Mouse (Mus musculus): Measurements from ENCODE around the gene Rplp1.

DNA sequence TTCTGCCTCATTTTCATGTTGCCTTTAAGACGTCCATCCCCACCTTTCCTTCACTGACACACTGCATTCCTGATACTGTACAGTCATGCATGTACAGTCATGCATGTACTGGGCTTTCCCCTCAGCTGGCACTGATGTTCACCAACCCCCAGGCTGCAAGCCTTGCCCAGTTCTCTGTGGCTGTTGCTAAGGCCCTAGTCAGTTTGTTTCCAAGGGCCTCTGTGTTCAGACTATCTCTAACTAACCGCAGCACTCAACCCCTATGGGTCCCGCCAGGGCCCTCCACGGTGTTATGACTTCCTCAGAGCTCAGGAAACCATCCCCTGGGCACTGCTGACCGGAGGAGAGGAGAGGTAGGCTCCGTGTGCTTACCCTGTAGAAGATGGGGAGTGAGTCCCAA is 49.0 kb upstream of the Rplp1 start:
- TF ChIP-seq TAL1 (IDR thresholded peaks at IDR 0.05; ENCODE audit: low read length): no peak
- no peak for TF ChIP-seq GATA1 (IDR thresholded peaks at IDR 0.05; ENCODE audit: low read length)
